Comparison of ENCODE assay signal across 8 mouse cellular contexts in genomic region chr15:85670789-85671700, GRCm38 (mm10).
A peak's percentile ranks its signal among the peaks of the same experiment; 100 is the strongest.
DNase-seq lines count a peak whose midpoint lies in the region; ATAC-seq lines count a peak whose summit lies in the region.

No protein-coding gene starts in this region.

- peaks cover 84% of the 10 kb centered on the region for H3K27me3 ChIP-seq in forebrain, embryonic 11.5 days (ENCODE audit: control insufficient read depth, insufficient read depth, low read length)
- H3K27me3 ChIP-seq in heart, embryonic 15.5 days, result no peaks in the 10 kb centered on the region
- peaks cover 83% of the 10 kb centered on the region for H3K27me3 ChIP-seq in liver, embryonic 15.5 days
- H3K27me3 ChIP-seq in neural tube, embryonic 14.5 days (ENCODE audit: control insufficient read depth, insufficient read depth, low read length), result no peaks in the 10 kb centered on the region; the same call in 1 of the 2 replicates

- peak overlapping the region; percentile 64 for H3K4me3 ChIP-seq in forebrain, embryonic 11.5 days (ENCODE audit: low read depth, low read length)
- H3K4me3 ChIP-seq in heart, embryonic 15.5 days, result peak overlapping the region; percentile 90
- peak overlapping the region; percentile 49 for H3K4me3 ChIP-seq in liver, embryonic 15.5 days (replicated peaks)
- peak overlapping the region; percentile 98 for H3K4me3 ChIP-seq in neural tube, embryonic 14.5 days (ENCODE audit: low read depth, low read length)

- WGBS in forebrain, embryonic 11.5 days, result 1% methylated on average over 112 of the region's 141 CpGs
- under 1% methylated on average over 92 of the region's 141 CpGs for WGBS in heart, embryonic 15.5 days
- 2% methylated on average over 136 of the region's 141 CpGs for WGBS in liver, embryonic 15.5 days (ENCODE audit: insufficient replicate concordance)
- WGBS in neural tube, embryonic 14.5 days, result under 1% methylated on average over 77 of the region's 141 CpGs

- H3K4me1 ChIP-seq in forebrain, embryonic 11.5 days (replicated peaks; ENCODE audit: control insufficient read depth, insufficient read depth, low read length), result 0 out of 2 replicates have a peak, but pooled peaks cover 6% of the 10 kb centered on the region
- peaks cover 35% of the 10 kb centered on the region for H3K4me1 ChIP-seq in heart, embryonic 15.5 days (replicated peaks)
- H3K4me1 ChIP-seq in liver, embryonic 15.5 days (replicated peaks), result no peaks in the 10 kb centered on the region
- peaks cover 45% of the 10 kb centered on the region for H3K4me1 ChIP-seq in neural tube, embryonic 14.5 days (ENCODE audit: control insufficient read depth, insufficient read depth, low read length)

- peak; percentile 65 for DNase-seq in 3T3-L1 (ENCODE audit: low read depth, low spot score)
- DNase-seq in adrenal gland, postnatal 25 days, result peak; percentile 92
- peak; percentile 79 for DNase-seq in forebrain, embryonic 11.5 days (ENCODE audit: low spot score)
- peak; percentile 95 for DNase-seq in kidney, postnatal 25 days
- peak; percentile 59 for DNase-seq in thymus, postnatal 4 days

- peak overlapping the region; percentile 84 for H3K9ac ChIP-seq in forebrain, embryonic 11.5 days (ENCODE audit: low read length)
- peak overlapping the region; percentile 99 for H3K9ac ChIP-seq in heart, embryonic 15.5 days
- H3K9ac ChIP-seq in liver, embryonic 15.5 days, result 0 out of 2 replicates have a peak overlapping the region, but pooled peaks have one; percentile 2
- peak overlapping the region; percentile 99 for H3K9ac ChIP-seq in neural tube, embryonic 14.5 days (replicated peaks; ENCODE audit: low read depth, low read length)

- peak; percentile 69 for ATAC-seq in forebrain, embryonic 11.5 days (replicated peaks; ENCODE audit: low FRiP score)
- peak; percentile 80 for ATAC-seq in heart, embryonic 15.5 days (replicated peaks; ENCODE audit: insufficient number of reproducible peaks, insufficient read depth, low FRiP score, low read depth)
- no peak for ATAC-seq in liver, embryonic 15.5 days (ENCODE audit: insufficient read depth)
- peak; percentile 71 for ATAC-seq in neural tube, embryonic 14.5 days (ENCODE audit: low read depth)

- no peaks in the 10 kb centered on the region for H3K36me3 ChIP-seq in forebrain, embryonic 11.5 days (ENCODE audit: control insufficient read depth, insufficient read depth, low read length)
- H3K36me3 ChIP-seq in heart, embryonic 15.5 days, result peaks cover 7% of the 10 kb centered on the region; the same call in 1 of the 2 replicates
- H3K36me3 ChIP-seq in liver, embryonic 15.5 days (replicated peaks), result no peaks in the 10 kb centered on the region
- 0 out of 2 replicates have a peak, but pooled peaks cover 5% of the 10 kb centered on the region for H3K36me3 ChIP-seq in neural tube, embryonic 14.5 days (ENCODE audit: control insufficient read depth, insufficient read depth, low read length)

- H3K27ac ChIP-seq in forebrain, embryonic 11.5 days (ENCODE audit: low read depth, low read length), result no peak overlapping the region
- H3K27ac ChIP-seq in heart, embryonic 15.5 days, result peak overlapping the region; percentile 98
- 0 out of 2 replicates have a peak overlapping the region, but pooled peaks have one; percentile 29 for H3K27ac ChIP-seq in liver, embryonic 15.5 days (replicated peaks)
- H3K27ac ChIP-seq in neural tube, embryonic 14.5 days (ENCODE audit: low read depth, low read length), result peak overlapping the region; percentile 99

- H3K9me3 ChIP-seq in forebrain, embryonic 11.5 days (ENCODE audit: control insufficient read depth, low read length), result no peaks in the 10 kb centered on the region
- H3K9me3 ChIP-seq in heart, embryonic 15.5 days (replicated peaks), result no peaks in the 10 kb centered on the region
- H3K9me3 ChIP-seq in liver, embryonic 15.5 days (replicated peaks), result no peaks in the 10 kb centered on the region
- H3K9me3 ChIP-seq in neural tube, embryonic 14.5 days (ENCODE audit: control insufficient read depth, low read length), result no peaks in the 10 kb centered on the region

- peak overlapping the region; percentile 88 for H3K4me2 ChIP-seq in forebrain, embryonic 11.5 days (ENCODE audit: low read depth, low read length, severe bottlenecking)
- peak overlapping the region; percentile 86 for H3K4me2 ChIP-seq in heart, embryonic 15.5 days
- peak overlapping the region; percentile 58 for H3K4me2 ChIP-seq in liver, embryonic 15.5 days
- peak overlapping the region; percentile 87 for H3K4me2 ChIP-seq in neural tube, embryonic 14.5 days (ENCODE audit: low read depth, low read length)

Comparison
In these comparisons a context has a peak if more than half of its experiments do, and no peak if none do; other contexts are left out.
1. H3K9ac ChIP-seq: peak in every context shown above with its lines; median percentile 99 in heart, embryonic 15.5 days; 99 in neural tube, embryonic 14.5 days; 84 in forebrain, embryonic 11.5 days; 2 in liver, embryonic 15.5 days.